Mouse (Mus musculus) neural tube, embryonic 14.5 days (tissue): ENCODE measurements around the gene Bcl2. TPM values are rescaled to one million over a fixed set of nuclear protein-coding genes. Genes with fewer than 3 reads are reported as not detected.

ENCODE experiments used
- ATAC-seq: fragments of 200-750 bp; cut with Nextera tagmentation; 2 replicates; pipeline ENCODE4 v1.8.0; 2017; ENCODE audit warnings: low read depth, mild to moderate bottlenecking, moderate TSS enrichment, moderate library complexity
- H3K27ac ChIP-seq: fragments of 300-500 bp; sonication (generic); 2 replicates; pipeline ENCODE4 v1.5.1; 2014; ENCODE audit warnings: low read depth, mild to moderate bottlenecking, control low read depth, low read length, moderate library complexity, mixed read lengths
- H3K27me3 ChIP-seq: fragments of 300-500 bp; sonication (generic); 2 replicates; pipeline ENCODE4 v1.6.1; 2014; ENCODE audit warnings: low read length; ENCODE audit not compliant: control insufficient read depth, insufficient read depth
- H3K36me3 ChIP-seq: fragments of 300-500 bp; sonication (generic); 2 replicates; pipeline ENCODE4 v1.6.1; 2014; ENCODE audit warnings: low read length, mixed read lengths; ENCODE audit not compliant: control insufficient read depth, insufficient read depth
- H3K4me1 ChIP-seq: fragments of 300-500 bp; sonication (generic); 2 replicates; pipeline ENCODE4 v1.6.1; 2014; ENCODE audit warnings: low read length; ENCODE audit not compliant: control insufficient read depth, insufficient read depth
- H3K4me2 ChIP-seq: fragments of 300-500 bp; sonication (generic); 2 replicates; pipeline ENCODE4 v1.6.1; 2014; ENCODE audit warnings: mild to moderate bottlenecking, low read depth, low read length, control low read depth
- H3K4me3 ChIP-seq: fragments of 300-500 bp; sonication (generic); 2 replicates; pipeline ENCODE4 v1.5.1; 2014; ENCODE audit warnings: low read depth, low read length, control low read depth, mixed read lengths
- H3K9ac ChIP-seq: fragments of 300-500 bp; sonication (generic); replicated peaks from 2 replicates; pipeline ENCODE4 v1.6.1; 2014; ENCODE audit warnings: low read depth, mild to moderate bottlenecking, control low read depth, low read length, mixed read lengths
- H3K9me3 ChIP-seq: fragments of 300-500 bp; sonication (generic); 2 replicates; pipeline ENCODE4 v1.6.1; 2016; ENCODE audit warnings: low read length; ENCODE audit not compliant: control insufficient read depth
- WGBS: fragments of 180-500 bp; shearing (Covaris S2); extraction: QIAGEN DNeasy Blood & Tissue Kit; methylation state at CpG from one replicate; pipeline ENCODE4 v1.1.7; 2014; 5-methylcytosine and 5-hydroxymethylcytosine counted together
- polyA plus RNA-seq: library from polyadenylated mRNA; unstranded; fragments of >200 nt; fragmentation: Nextera tagmentation; extraction: Ambion mirVana; gene quantifications from 2 replicates; pipeline ENCODE4 v1.2.1, GENCODE M21; 2014

Bcl2 gene
- polyA plus RNA-seq, 1 experiment from 2014 or later = 14.2 TPM

DNA sequence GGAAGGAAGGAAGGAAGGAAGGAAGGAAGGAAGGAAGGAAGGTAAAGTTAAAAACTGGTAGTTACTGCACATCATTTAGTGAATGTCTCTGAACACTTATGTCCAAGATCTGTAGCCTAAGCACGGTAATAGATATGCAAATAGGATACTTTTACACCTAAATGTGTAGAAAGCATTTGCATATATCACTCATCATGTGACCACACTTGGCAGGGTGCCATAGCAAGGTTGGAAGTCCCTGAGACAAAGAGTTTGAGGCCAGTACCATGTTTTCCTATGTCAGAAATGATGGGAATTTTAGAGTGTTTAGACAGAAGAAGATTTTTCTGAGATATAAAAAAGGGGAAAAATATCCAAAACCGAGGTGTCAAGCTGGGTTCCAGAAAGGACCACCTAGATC lies 28.4 kb downstream of the Bcl2 start:
- Histone ChIP-seq H3K27me3 (no peaks in the 10 kb centered on the region), H3K9ac (no peak overlapping the region), H3K27ac (no peak overlapping the region), H3K36me3 (no peaks in the 10 kb centered on the region), H3K4me2 (no peak overlapping the region), H3K4me1 (no peaks in the 10 kb centered on the region), H3K9me3 (no peaks in the 10 kb centered on the region), H3K4me3 (no peak overlapping the region)
- 63% methylated on average over 2 of the region's 2 CpGs for WGBS
- ATAC-seq = no peak

- H3K4me1 ChIP-seq = no peaks in the 10 kb centered on the region
- no peak for ATAC-seq
- no peak overlapping the region for H3K4me3 ChIP-seq
- H3K9me3 ChIP-seq = no peaks in the 10 kb centered on the region
- no peak overlapping the region for H3K9ac ChIP-seq
- no peaks in the 10 kb centered on the region for H3K36me3 ChIP-seq
- no peaks in the 10 kb centered on the region for H3K27me3 ChIP-seq
- 85% methylated on average over 3 of the region's 3 CpGs for WGBS
- H3K4me2 ChIP-seq = no peak overlapping the region
- H3K27ac ChIP-seq = no peak overlapping the region
These were observed 29.5 kb downstream of the Bcl2 start for GRCm38 (mm10) chr1:106684546-106684945.

GRCm38 (mm10) chr1:106682829-106683228 lies 31.2 kb downstream of the Bcl2 start:
- Histone ChIP-seq H3K4me1 (no peaks in the 10 kb centered on the region), H3K36me3 (no peaks in the 10 kb centered on the region), H3K27ac (no peak overlapping the region), H3K9me3 (no peaks in the 10 kb centered on the region), H3K9ac (no peak overlapping the region), H3K4me3 (no peak overlapping the region), H3K27me3 (no peaks in the 10 kb centered on the region), H3K4me2 (no peak overlapping the region)
- WGBS = 89% methylated on average over 3 of the region's 3 CpGs
- no peak for ATAC-seq

DNA sequence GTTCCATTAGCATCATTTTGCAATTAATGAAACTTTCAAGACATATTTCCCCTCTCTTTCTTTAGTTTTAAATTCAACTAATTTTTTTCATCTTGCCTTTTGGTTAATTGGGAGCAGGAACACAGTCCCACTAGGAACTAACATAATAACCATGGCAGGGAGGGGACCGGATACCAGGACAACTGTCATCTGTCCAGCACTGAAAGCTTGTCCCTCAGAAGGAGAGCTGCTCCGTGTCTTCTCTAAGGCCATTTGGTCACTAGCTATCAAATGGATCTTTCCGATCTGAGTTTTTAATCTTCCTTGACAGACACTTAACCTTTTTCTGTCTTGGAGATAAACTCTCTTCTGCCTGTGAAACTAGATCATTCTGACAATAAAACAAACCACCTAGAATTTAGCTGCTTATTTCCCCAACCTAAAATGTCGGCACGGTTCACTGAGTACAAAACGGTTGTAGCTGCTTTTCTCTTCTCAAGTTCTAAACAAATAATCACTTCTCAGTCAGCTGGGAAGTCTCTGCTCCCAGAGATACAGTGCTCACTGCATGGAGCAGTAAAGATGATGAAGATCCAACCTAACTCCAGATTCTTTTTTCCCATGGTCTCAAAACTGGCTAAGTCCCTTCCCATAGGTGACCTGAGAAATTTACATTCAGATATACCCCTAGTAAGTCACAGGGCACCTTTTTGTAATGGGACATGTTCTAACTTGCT lies 34.1 kb downstream of the Bcl2 start:
- Histone ChIP-seq H3K36me3 (no peaks in the 10 kb centered on the region), H3K27me3 (no peaks in the 10 kb centered on the region), H3K9me3 (no peaks in the 10 kb centered on the region), H3K27ac (no peak overlapping the region), H3K4me3 (no peak overlapping the region), H3K4me2 (no peak overlapping the region), H3K4me1 (no peaks in the 10 kb centered on the region), H3K9ac (no peak overlapping the region)
- ATAC-seq = no peak
- WGBS = 81% methylated on average over 6 of the region's 6 CpGs

DNA sequence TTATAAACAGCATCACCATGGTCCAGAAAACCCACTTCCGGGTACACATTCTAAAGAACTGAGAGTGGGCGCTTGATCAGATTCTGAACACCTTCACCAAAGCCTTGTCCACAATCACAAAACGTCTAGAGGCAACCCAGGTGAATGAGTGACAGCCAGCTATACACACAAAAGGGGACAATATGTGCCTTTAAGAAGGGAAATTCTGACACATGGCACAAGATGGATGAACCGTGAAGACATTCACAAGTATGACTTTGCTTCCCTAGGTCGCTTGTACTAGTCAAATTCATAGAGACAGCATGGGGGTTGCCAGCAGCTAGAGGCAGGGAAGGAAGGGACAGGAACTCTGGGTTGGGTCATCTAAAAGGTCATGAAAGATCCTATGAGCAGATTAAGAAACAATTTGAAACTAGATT lies 36.0 kb downstream of the Bcl2 start:
- Histone ChIP-seq H3K4me3 (no peak overlapping the region), H3K27ac (no peak overlapping the region), H3K4me1 (no peaks in the 10 kb centered on the region), H3K36me3 (no peaks in the 10 kb centered on the region), H3K27me3 (no peaks in the 10 kb centered on the region), H3K9ac (no peak overlapping the region), H3K9me3 (no peaks in the 10 kb centered on the region), H3K4me2 (no peak overlapping the region)
- 81% methylated on average over 5 of the region's 5 CpGs for WGBS
- ATAC-seq = no peak

DNA sequence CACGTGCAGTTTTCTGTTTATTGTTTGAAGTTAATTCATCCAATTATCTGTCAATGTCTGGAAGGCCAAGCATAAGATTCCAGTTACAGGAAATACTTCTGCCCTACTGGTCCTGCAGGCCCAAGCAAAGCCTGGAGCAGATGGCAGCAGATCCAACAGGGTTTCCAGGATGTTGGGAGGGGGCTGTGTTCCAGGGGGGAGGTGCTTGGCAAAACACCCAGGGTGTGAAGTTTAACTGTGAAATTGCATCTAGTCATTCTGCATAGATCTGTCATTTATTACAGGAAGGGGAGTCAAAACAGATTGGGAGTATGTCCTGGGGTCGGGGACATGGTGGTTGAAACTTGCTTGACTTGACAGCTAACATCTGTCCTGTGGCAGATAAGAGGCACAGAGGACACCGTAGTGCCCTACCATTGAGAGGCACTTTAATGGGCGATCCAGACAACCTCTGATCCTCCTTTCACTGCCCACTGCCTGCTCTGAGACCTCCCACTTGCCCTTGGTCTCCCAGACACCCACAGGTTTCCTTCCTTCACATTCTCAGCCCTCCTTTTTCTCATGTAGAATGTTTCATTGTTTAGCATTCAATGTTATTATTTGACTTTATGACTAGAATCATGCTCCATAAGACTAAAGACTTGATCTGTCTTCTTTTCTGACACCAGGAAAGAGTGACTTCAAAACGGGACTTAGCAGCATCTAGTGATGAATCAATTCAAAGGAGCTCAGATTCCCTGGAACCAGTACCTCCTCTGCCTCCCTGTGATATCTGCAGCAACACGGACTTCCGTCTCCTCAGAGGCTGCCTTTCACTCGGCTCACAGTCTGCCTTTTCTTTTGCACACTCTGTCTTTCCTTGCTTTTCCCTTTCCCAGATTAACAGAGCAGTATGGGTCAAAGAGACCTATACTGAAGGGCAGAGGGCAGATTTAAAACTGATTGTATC lies 47.7 kb downstream of the Bcl2 start:
- 65% methylated on average over 8 of the region's 8 CpGs for WGBS
- Histone ChIP-seq H3K27me3 (no peaks in the 10 kb centered on the region), H3K4me1 (no peaks in the 10 kb centered on the region), H3K36me3 (no peaks in the 10 kb centered on the region), H3K27ac (no peak overlapping the region), H3K9me3 (no peaks in the 10 kb centered on the region), H3K9ac (no peak overlapping the region), H3K4me3 (no peak overlapping the region), H3K4me2 (no peak overlapping the region)
- ATAC-seq = no peak

DNA sequence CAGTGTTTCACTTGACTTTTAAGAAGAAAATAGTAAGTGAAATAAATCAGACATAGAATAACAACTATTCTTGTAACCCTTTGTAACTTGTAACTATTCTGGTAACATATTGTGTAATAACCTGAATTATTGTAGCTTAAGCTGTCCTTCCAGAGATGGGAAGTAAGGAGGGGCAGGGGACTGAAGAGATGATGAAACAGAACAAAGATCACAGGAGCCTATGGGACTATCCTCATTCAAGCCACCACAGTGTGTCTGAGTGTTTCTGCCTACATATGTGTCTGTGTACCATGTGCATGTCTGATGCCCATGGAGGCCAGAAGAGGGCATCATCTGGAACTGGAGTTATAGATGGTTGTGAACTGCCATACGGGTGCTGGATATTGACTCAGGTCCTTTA lies 49.1 kb downstream of the Bcl2 start:
- no peak for ATAC-seq
- H3K27me3 ChIP-seq = no peaks in the 10 kb centered on the region
- no peak overlapping the region for H3K27ac ChIP-seq
- 88% methylated on average over 1 of the region's 1 CpGs for WGBS
- no peak overlapping the region for H3K4me2 ChIP-seq
- no peak overlapping the region for H3K9ac ChIP-seq
- no peaks in the 10 kb centered on the region for H3K4me1 ChIP-seq
- H3K9me3 ChIP-seq = no peaks in the 10 kb centered on the region
- no peaks in the 10 kb centered on the region for H3K36me3 ChIP-seq
- no peak overlapping the region for H3K4me3 ChIP-seq

GRCm38 (mm10) chr1:106662486-106662885 lies 51.6 kb downstream of the Bcl2 start:
- Histone ChIP-seq H3K4me1 (no peaks in the 10 kb centered on the region), H3K36me3 (no peaks in the 10 kb centered on the region), H3K27me3 (no peaks in the 10 kb centered on the region), H3K9ac (no peak overlapping the region), H3K4me3 (no peak overlapping the region), H3K4me2 (no peak overlapping the region), H3K9me3 (no peaks in the 10 kb centered on the region), H3K27ac (no peak overlapping the region)
- no peak for ATAC-seq
- WGBS = 84% methylated on average over 5 of the region's 5 CpGs

GRCm38 (mm10) chr1:106658293-106658847 lies 55.7 kb downstream of the Bcl2 start:
- H3K36me3 ChIP-seq = no peaks in the 10 kb centered on the region
- 95% methylated on average over 5 of the region's 5 CpGs for WGBS
- no peaks in the 10 kb centered on the region for H3K27me3 ChIP-seq
- ATAC-seq = no peak
- no peaks in the 10 kb centered on the region for H3K4me1 ChIP-seq
- no peak overlapping the region for H3K4me3 ChIP-seq
- H3K9me3 ChIP-seq = no peaks in the 10 kb centered on the region
- no peak overlapping the region for H3K9ac ChIP-seq
- H3K27ac ChIP-seq = no peak overlapping the region
- H3K4me2 ChIP-seq = no peak overlapping the region
